Mouse (Mus musculus) erythroblast, embryonic 14.5 days (primary cell): ENCODE results near the gene Cd9. TPM values are rescaled to one million over a fixed set of nuclear protein-coding genes. Genes with fewer than 3 reads are reported as not detected.

Experiments
- H3K27me3 ChIP-seq: 2 replicates; pipeline ENCODE4 v1.6.1; 2012; ENCODE audit warnings: inconsistent platforms; ENCODE audit not compliant: control insufficient read depth
- H3K36me3 ChIP-seq: 2 replicates; pipeline ENCODE4 v1.6.1; 2012; ENCODE audit warnings: mild to moderate bottlenecking, inconsistent platforms; ENCODE audit not compliant: control insufficient read depth
- H3K4me1 ChIP-seq: 2 replicates; pipeline ENCODE4 v1.6.1; 2012; ENCODE audit warnings: inconsistent platforms; ENCODE audit not compliant: control insufficient read depth
- H3K4me3 ChIP-seq: replicated peaks from 2 replicates; pipeline ENCODE3; 2012; ENCODE audit warnings: moderate library complexity, mild to moderate bottlenecking, inconsistent platforms
- H3K9me3 ChIP-seq: 2 replicates; pipeline ENCODE4 v1.6.1; 2012; ENCODE audit warnings: low read length, inconsistent platforms, mixed read lengths; ENCODE audit not compliant: control insufficient read depth
- GATA1 ChIP-seq: IDR thresholded peaks from 2 replicates; pipeline ENCODE4 v1.6.1; 2012; ENCODE audit warnings: low read length, inconsistent platforms, mixed read lengths
- TAL1 ChIP-seq: IDR thresholded peaks from 3 replicates; pipeline ENCODE4 v1.6.1; 2012; ENCODE audit warnings: low read length, inconsistent platforms, mixed read lengths
- polyA plus RNA-seq: library from polyadenylated mRNA; stranded (reverse); fragments of >175 nt; gene quantifications from 2 replicates; pipeline ENCODE4 v1.2.3, GENCODE M21; 2012

The Cd9 gene
- polyA plus RNA-seq, 1 experiment = not detected

GRCm38 (mm10) chr6:125506427-125506826 is 11.8 kb upstream of the Cd9 start:
- Histone ChIP-seq H3K4me3 (no peak overlapping the region), H3K4me1 (no peaks in the 10 kb centered on the region), H3K9me3 (no peaks in the 10 kb centered on the region), H3K27me3 (no peaks in the 10 kb centered on the region), H3K36me3 (no peaks in the 10 kb centered on the region)
- no peak for TF ChIP-seq GATA1
- TF ChIP-seq TAL1 = no peak

GRCm38 (mm10) chr6:125504622-125505355 is 10.2 kb upstream of the Cd9 start:
- H3K36me3 ChIP-seq = no peaks in the 10 kb centered on the region
- no peaks in the 10 kb centered on the region for H3K27me3 ChIP-seq
- TF ChIP-seq TAL1 (no peak), GATA1 (no peak)
- H3K9me3 ChIP-seq = no peaks in the 10 kb centered on the region
- no peaks in the 10 kb centered on the region for H3K4me1 ChIP-seq
- H3K4me3 ChIP-seq = no peak overlapping the region

GRCm38 (mm10) chr6:125503186-125503802 is 8.7 kb upstream of the Cd9 start:
- no peaks in the 10 kb centered on the region for H3K4me1 ChIP-seq
- TF ChIP-seq TAL1 (no peak), GATA1 (no peak)
- H3K4me3 ChIP-seq = no peak overlapping the region
- no peaks in the 10 kb centered on the region for H3K27me3 ChIP-seq
- H3K36me3 ChIP-seq = no peaks in the 10 kb centered on the region
- H3K9me3 ChIP-seq = no peaks in the 10 kb centered on the region

- Histone ChIP-seq H3K36me3 (no peaks in the 10 kb centered on the region), H3K4me3 (no peak overlapping the region), H3K4me1 (peaks cover 10% of the 10 kb centered on the region), H3K27me3 (peaks cover 34% of the 10 kb centered on the region), H3K9me3 (no peaks in the 10 kb centered on the region)
- no peak for TF ChIP-seq GATA1
- no peak for TF ChIP-seq TAL1
These were observed 3.5 kb upstream of the Cd9 start for GRCm38 (mm10) chr6:125498062-125498461.

- Histone ChIP-seq H3K4me3 (no peak overlapping the region), H3K4me1 (peaks cover 10% of the 10 kb centered on the region), H3K27me3 (peaks cover 42% of the 10 kb centered on the region), H3K36me3 (no peaks in the 10 kb centered on the region), H3K9me3 (no peaks in the 10 kb centered on the region)
- TF ChIP-seq TAL1 = no peak
- no peak for TF ChIP-seq GATA1
These were observed 1.8 kb upstream of the Cd9 start for GRCm38 (mm10) chr6:125496417-125496816.

GRCm38 (mm10) chr6:125495361-125495760 is 770 bp upstream of the Cd9 start:
- no peak for TF ChIP-seq TAL1
- TF ChIP-seq GATA1 = no peak
- H3K27me3 ChIP-seq = peaks cover 42% of the 10 kb centered on the region
- H3K4me3 ChIP-seq = no peak overlapping the region
- H3K9me3 ChIP-seq = no peaks in the 10 kb centered on the region
- H3K4me1 ChIP-seq = peaks cover 10% of the 10 kb centered on the region
- no peaks in the 10 kb centered on the region; the same call in 1 of the 2 replicates for H3K36me3 ChIP-seq

- peaks cover 42% of the 10 kb centered on the region for H3K27me3 ChIP-seq
- TF ChIP-seq TAL1 (no peak), GATA1 (no peak)
- no peak overlapping the region for H3K4me3 ChIP-seq
- no peaks in the 10 kb centered on the region; the same call in 1 of the 2 replicates for H3K36me3 ChIP-seq
- H3K4me1 ChIP-seq = peaks cover 10% of the 10 kb centered on the region
- H3K9me3 ChIP-seq = no peaks in the 10 kb centered on the region
These were observed 1.4 kb downstream of the Cd9 start for GRCm38 (mm10) chr6:125493147-125493546.

- no peak overlapping the region for H3K4me3 ChIP-seq
These were observed 1.9 kb downstream of the Cd9 start for GRCm38 (mm10) chr6:125492664-125493063.

GRCm38 (mm10) chr6:125492033-125492432 is 2.6 kb downstream of the Cd9 start:
- Histone ChIP-seq H3K27me3 (peaks cover 42% of the 10 kb centered on the region), H3K9me3 (no peaks in the 10 kb centered on the region)

More at GRCm38 (mm10) chr6:125492664-125493063, 1.9 kb downstream of the Cd9 start:
- Histone ChIP-seq H3K27me3 (peaks cover 42% of the 10 kb centered on the region), H3K9me3 (no peaks in the 10 kb centered on the region), H3K4me1 (peaks cover 10% of the 10 kb centered on the region), H3K36me3 (no peaks in the 10 kb centered on the region; the same call in 1 of the 2 replicates)
- TF ChIP-seq GATA1 (no peak), TAL1 (no peak)

More at GRCm38 (mm10) chr6:125492033-125492432, 2.6 kb downstream of the Cd9 start:
- Histone ChIP-seq H3K4me3 (no peak overlapping the region), H3K36me3 (no peaks in the 10 kb centered on the region; the same call in 1 of the 2 replicates), H3K4me1 (peaks cover 10% of the 10 kb centered on the region)
- TF ChIP-seq GATA1 = no peak
- no peak for TF ChIP-seq TAL1
